Mouse (Mus musculus) forebrain, embryonic 12.5 days (tissue): ENCODE results near the gene Mt4. TPM values are rescaled to one million over a fixed set of nuclear protein-coding genes. Genes with fewer than 3 reads are reported as not detected.
"Not testable (repeated sequence)": the region's sequence is repeated elsewhere in the genome, so short reads cannot be mapped to it uniquely, and the experiment has no call there.

Experiments
- ATAC-seq: fragments of 200-750 bp; cut with Nextera tagmentation; 2 replicates; pipeline ENCODE4 v1.8.0; 2017; ENCODE audit warnings: moderate TSS enrichment; ENCODE audit not compliant: low FRiP score
- H3K27ac ChIP-seq: fragments of 300-500 bp; sonication (generic); 2 replicates; pipeline ENCODE4 v1.5.1; 2016; ENCODE audit warnings: mild to moderate bottlenecking
- H3K27me3 ChIP-seq: fragments of 300-500 bp; sonication (generic); 2 replicates; pipeline ENCODE4 v1.6.1; 2016; ENCODE audit warnings: mild to moderate bottlenecking
- H3K36me3 ChIP-seq: fragments of 300-500 bp; sonication (generic); replicated peaks from 2 replicates; pipeline ENCODE4 v1.6.1; 2016; ENCODE audit warnings: mild to moderate bottlenecking
- H3K4me1 ChIP-seq: fragments of 300-500 bp; sonication (generic); 2 replicates; pipeline ENCODE4 v1.6.1; 2016
- H3K4me2 ChIP-seq: fragments of 300-500 bp; sonication (generic); 2 replicates; pipeline ENCODE4 v1.6.1; 2016; ENCODE audit warnings: mild to moderate bottlenecking, moderate library complexity
- H3K4me3 ChIP-seq: fragments of 300-500 bp; sonication (generic); replicated peaks from 2 replicates; pipeline ENCODE4 v1.5.1; 2016; ENCODE audit warnings: mild to moderate bottlenecking
- H3K9ac ChIP-seq: fragments of 300-500 bp; sonication (generic); 2 replicates; pipeline ENCODE4 v1.6.1; 2016; ENCODE audit warnings: mild to moderate bottlenecking
- H3K9me3 ChIP-seq: fragments of 300-500 bp; sonication (generic); 2 replicates; pipeline ENCODE4 v1.6.1; 2016
- WGBS: fragments of 180-500 bp; shearing (Covaris S2); methylation state at CpG from one replicate; pipeline ENCODE4 v1.1.7; 2016; 5-methylcytosine and 5-hydroxymethylcytosine counted together
- polyA plus RNA-seq: library from polyadenylated mRNA; unstranded; fragments of >200 nt; fragmentation: Nextera tagmentation; extraction: Ambion mirVana; gene quantifications from 2 replicates; pipeline ENCODE4 v1.2.1, GENCODE M21; 2016

Gene Mt4
- polyA plus RNA-seq, 1 experiment from 2014 or later = not detected

DNA sequence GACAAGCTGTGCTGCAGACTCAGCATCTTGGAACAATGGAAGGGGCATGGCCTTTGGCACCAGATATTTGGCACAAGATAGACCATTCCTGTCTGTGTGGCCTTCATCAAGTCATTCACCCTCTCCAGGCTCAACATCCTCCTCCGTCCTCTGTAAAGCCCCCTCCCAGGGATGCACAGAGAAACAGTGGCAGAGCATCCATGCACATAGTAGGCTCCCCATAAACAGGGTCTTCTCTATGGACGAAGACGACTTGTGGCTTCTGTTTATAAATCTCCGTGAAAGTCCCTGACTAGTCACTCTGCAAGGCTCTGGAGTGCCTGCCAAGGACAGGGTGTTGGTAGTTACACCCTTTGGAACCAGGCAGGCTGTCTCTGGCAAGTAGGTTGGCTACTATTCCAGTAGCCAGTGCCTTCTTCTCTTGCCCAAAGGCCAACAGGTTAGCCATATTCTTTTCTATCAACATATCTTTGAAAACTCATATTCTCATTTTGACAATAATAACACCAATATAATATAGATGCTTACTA lies 3.3 kb downstream of the Mt4 start:
- no peaks in the 10 kb centered on the region for H3K9me3 ChIP-seq
- no peak overlapping the region for H3K9ac ChIP-seq
- H3K36me3 ChIP-seq = no peaks in the 10 kb centered on the region; the same call in 1 of the 2 replicates
- H3K4me3 ChIP-seq = no peak overlapping the region
- WGBS = 83% methylated on average over 4 of the region's 4 CpGs
- no peak for ATAC-seq
- no peak overlapping the region for H3K27ac ChIP-seq
- no peak overlapping the region for H3K4me2 ChIP-seq
- no peaks in the 10 kb centered on the region for H3K4me1 ChIP-seq
- no peaks in the 10 kb centered on the region for H3K27me3 ChIP-seq

DNA sequence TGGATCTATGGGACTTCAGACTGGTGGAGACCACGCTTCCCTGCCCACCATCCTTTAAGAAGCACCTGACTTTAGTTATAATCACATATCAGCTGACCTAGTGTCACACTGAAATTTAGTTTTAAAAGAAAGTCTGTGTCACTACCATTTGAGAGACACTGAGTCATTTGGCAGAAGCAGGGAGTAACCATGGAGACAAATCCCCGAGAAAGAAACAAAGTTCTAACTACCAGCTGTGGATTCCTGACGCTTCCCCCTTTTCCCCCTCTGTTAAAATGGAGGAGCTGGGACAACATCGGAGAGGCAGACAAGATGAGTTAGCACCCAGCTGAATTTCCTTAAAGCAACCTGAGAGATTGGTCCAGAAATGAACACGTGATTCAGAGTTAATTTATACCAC lies 11.2 kb downstream of the Mt4 start:
- Histone ChIP-seq H3K27ac (no peak overlapping the region), H3K4me3 (no peak overlapping the region), H3K36me3 (no peaks in the 10 kb centered on the region), H3K9me3 (no peaks in the 10 kb centered on the region), H3K9ac (no peak overlapping the region), H3K4me2 (no peak overlapping the region), H3K4me1 (peaks cover 20% of the 10 kb centered on the region), H3K27me3 (peaks cover 19% of the 10 kb centered on the region; the same call in 1 of the 2 replicates)
- 48% methylated on average over 5 of the region's 5 CpGs for WGBS
- no peak for ATAC-seq

DNA sequence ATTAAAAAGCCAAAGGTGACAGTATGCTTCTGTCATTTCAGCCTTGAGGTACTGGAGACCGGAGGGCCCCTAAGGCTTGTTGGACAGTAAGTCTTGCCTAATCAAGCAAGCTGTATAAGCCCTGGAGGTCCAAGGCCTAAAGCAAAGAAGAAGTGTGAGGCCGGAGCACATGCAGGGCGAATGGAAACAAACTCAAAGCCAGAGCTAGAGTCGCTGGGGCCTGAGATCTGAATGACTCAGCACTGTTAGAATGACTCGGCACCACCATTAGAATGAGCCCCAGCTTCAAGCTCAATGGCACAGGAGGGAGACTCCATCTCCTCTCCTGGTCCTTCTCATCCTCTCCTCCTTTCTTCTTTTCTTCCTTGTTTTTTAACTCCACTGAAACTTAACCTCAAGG lies 13.9 kb downstream of the Mt4 start:
- Histone ChIP-seq H3K36me3 (no peaks in the 10 kb centered on the region), H3K4me2 (no peak overlapping the region), H3K9me3 (no peaks in the 10 kb centered on the region), H3K27me3 (peaks cover 16% of the 10 kb centered on the region; the same call in 1 of the 2 replicates), H3K4me1 (peaks cover 39% of the 10 kb centered on the region), H3K27ac (no peak overlapping the region), H3K4me3 (no peak overlapping the region), H3K9ac (no peak overlapping the region)
- no peak for ATAC-seq
- WGBS = 78% methylated on average over 5 of the region's 5 CpGs

GRCm38 (mm10) chr8:94152513-94153300 lies 15.7 kb downstream of the Mt4 start, which contains the start of gene Mt3:
Mt3 (plus strand) TSS chr8:94152607.
- H3K27me3 ChIP-seq = peaks cover 16% of the 10 kb centered on the region; the same call in 1 of the 2 replicates
- H3K4me3 ChIP-seq = peak within 1 kb of the TSS; percentile 44
- H3K4me2 ChIP-seq = peak within 1 kb of the TSS; percentile 75
- H3K9me3 ChIP-seq = no peaks in the 10 kb centered on the region
- H3K4me1 ChIP-seq = peaks cover 39% of the 10 kb centered on the region
- WGBS = 2% methylated on average over 29 of the region's 29 CpGs
- ATAC-seq = peak; percentile 85
- no peaks in the 10 kb centered on the region for H3K36me3 ChIP-seq
- H3K9ac ChIP-seq = peak within 1 kb of the TSS; percentile 66
- H3K27ac ChIP-seq = peak within 1 kb of the TSS; percentile 76

- no peaks in the 10 kb centered on the region for H3K36me3 ChIP-seq
- no peak for ATAC-seq
- no peaks in the 10 kb centered on the region for H3K9me3 ChIP-seq
- peak overlapping the region; percentile 76 for H3K27ac ChIP-seq
- H3K27me3 ChIP-seq = peaks cover 16% of the 10 kb centered on the region; the same call in 1 of the 2 replicates
- peak overlapping the region; percentile 44 for H3K4me3 ChIP-seq
- H3K4me1 ChIP-seq = peaks cover 34% of the 10 kb centered on the region
- peak overlapping the region; percentile 75 for H3K4me2 ChIP-seq
- WGBS = 27% methylated on average over 7 of the region's 7 CpGs
- peak overlapping the region; percentile 66 for H3K9ac ChIP-seq
Measured at GRCm38 (mm10) chr8:94153451-94153850, 16.5 kb downstream of the Mt4 start.

GRCm38 (mm10) chr8:94154537-94154936 lies 17.5 kb downstream of the Mt4 start:
- no peak overlapping the region; the same call in 1 of the 2 replicates for H3K9ac ChIP-seq
- ATAC-seq = no peak
- no peak overlapping the region for H3K4me3 ChIP-seq
- H3K27me3 ChIP-seq = peaks cover 16% of the 10 kb centered on the region; the same call in 1 of the 2 replicates
- no peaks in the 10 kb centered on the region for H3K36me3 ChIP-seq
- peak overlapping the region; percentile 75; the same call in 1 of the 2 replicates for H3K4me2 ChIP-seq
- H3K27ac ChIP-seq = peak overlapping the region; percentile 76
- 25% methylated on average over 6 of the region's 6 CpGs for WGBS
- H3K9me3 ChIP-seq = no peaks in the 10 kb centered on the region
- peaks cover 34% of the 10 kb centered on the region for H3K4me1 ChIP-seq

DNA sequence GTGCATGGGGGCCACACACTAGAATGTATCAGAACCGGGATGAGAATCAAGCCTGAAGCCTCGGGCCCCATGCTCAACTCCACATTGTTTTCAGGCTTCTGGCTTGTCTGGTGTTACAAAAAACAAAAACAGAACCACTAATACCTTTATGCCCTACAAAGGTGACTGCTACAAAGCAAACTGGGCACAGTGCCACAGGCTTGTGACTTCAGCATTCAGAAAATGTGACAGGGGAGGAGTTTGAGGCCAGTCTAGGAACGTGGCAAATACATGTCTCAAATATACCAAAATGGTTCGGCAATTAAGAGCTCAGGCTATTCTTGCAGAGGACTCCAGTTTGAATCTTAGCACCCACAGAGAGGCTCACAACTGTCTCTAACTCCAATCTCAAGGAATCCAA lies 19.1 kb downstream of the Mt4 start:
- H3K9me3 ChIP-seq = no peaks in the 10 kb centered on the region
- WGBS = 70% methylated on average over 4 of the region's 4 CpGs
- no peak overlapping the region for H3K9ac ChIP-seq
- no peak overlapping the region for H3K4me2 ChIP-seq
- no peak for ATAC-seq
- H3K4me3 ChIP-seq = no peak overlapping the region
- peaks cover 10% of the 10 kb centered on the region; the same call in 1 of the 2 replicates for H3K27me3 ChIP-seq
- no peak overlapping the region for H3K27ac ChIP-seq
- peaks cover 34% of the 10 kb centered on the region for H3K4me1 ChIP-seq
- no peaks in the 10 kb centered on the region for H3K36me3 ChIP-seq

- H3K4me2 ChIP-seq, H3K27ac ChIP-seq, H3K9me3 ChIP-seq, H3K4me3 ChIP-seq, H3K36me3 ChIP-seq, H3K9ac ChIP-seq, H3K4me1 ChIP-seq, ATAC-seq: not testable (repeated sequence)
- 76% methylated on average over 8 of the region's 8 CpGs for WGBS
- peaks cover 28% of the 10 kb centered on the region for H3K27me3 ChIP-seq
Measured at GRCm38 (mm10) chr8:94165772-94166171, 28.8 kb downstream of the Mt4 start.

DNA sequence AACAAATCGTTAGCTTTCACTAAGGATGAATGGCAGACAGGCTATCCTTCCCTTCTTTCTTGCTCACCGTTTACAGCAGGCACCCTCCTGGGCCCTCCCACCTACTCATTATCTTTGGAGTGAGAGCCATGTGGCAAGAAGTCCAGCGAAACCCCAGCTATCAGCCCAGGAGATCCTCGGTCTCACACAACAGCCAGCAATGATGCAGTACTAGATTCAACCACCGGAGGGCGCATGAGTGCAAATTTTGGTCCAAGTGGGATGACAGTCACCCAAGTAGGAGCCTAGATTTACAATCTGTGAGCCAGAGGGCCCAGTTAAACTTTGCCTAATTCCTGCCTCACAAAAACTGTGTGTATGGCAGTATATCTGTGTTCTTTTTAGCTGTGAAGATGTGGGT lies 30.2 kb downstream of the Mt4 start:
- ATAC-seq = peak; percentile 41; the same call in 1 of the 2 replicates
- Histone ChIP-seq H3K27ac (no peak overlapping the region), H3K9me3 (no peaks in the 10 kb centered on the region), H3K4me2 (0 out of 2 replicates have a peak overlapping the region, but pooled peaks have one; percentile 21), H3K27me3 (peaks cover 42% of the 10 kb centered on the region), H3K36me3 (no peaks in the 10 kb centered on the region), H3K9ac (no peak overlapping the region), H3K4me3 (no peak overlapping the region), H3K4me1 (peaks cover 8% of the 10 kb centered on the region)
- WGBS = 1% methylated on average over 6 of the region's 6 CpGs

DNA sequence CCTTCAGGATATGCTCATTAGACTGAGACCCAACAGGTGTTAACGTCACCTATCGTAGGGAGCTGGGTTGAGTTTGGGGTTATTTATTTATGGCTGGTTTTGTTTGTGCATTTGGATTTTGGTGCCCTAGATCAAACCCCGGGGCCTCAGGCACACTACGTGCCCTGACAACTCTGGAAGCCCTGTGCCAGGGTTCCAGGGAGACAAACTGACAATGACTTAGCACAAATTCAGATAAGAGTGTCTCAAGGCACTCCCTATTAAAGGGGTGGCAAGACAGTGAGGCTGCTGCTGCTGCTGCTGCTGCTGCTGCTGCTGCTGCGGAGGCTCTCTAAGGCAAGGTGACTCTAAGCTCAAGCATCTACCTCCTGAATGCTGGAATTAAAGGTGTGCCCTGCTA lies 32.5 kb downstream of the Mt4 start:
- WGBS = 87% methylated on average over 5 of the region's 5 CpGs
- H3K4me2 ChIP-seq = no peak overlapping the region
- peaks cover 25% of the 10 kb centered on the region for H3K4me1 ChIP-seq
- H3K36me3 ChIP-seq = no peaks in the 10 kb centered on the region
- H3K27ac ChIP-seq = no peak overlapping the region
- no peak overlapping the region for H3K9ac ChIP-seq
- H3K9me3 ChIP-seq = no peaks in the 10 kb centered on the region
- peaks cover 65% of the 10 kb centered on the region for H3K27me3 ChIP-seq
- no peak for ATAC-seq
- H3K4me3 ChIP-seq = no peak overlapping the region

DNA sequence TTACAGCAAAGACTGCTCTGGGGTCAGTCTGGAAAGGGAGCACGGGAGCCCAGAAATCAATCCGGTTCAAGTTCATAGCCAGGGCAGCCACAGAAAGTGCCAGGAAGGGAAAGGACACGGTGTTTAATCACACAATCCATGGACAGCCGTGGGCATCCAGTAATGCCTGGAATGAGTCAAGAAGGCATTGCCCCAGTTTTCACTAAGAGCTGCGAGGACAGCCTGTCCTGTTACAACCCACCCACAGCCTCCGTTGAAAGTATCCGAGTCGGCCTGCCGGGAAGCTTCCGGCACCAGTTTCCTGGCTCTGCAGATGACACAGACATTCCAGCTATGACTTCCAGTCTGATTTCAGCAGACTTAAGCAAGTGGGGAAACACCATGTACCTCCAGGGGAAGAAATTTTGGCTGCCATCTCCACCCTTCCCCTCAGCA lies 34.3 kb downstream of the Mt4 start:
- Histone ChIP-seq H3K4me3 (no peak overlapping the region), H3K9me3 (no peaks in the 10 kb centered on the region), H3K4me1 (peaks cover 25% of the 10 kb centered on the region), H3K27me3 (peaks cover 83% of the 10 kb centered on the region), H3K36me3 (no peaks in the 10 kb centered on the region), H3K4me2 (peak overlapping the region; percentile 92; the same call in 1 of the 2 replicates), H3K27ac (no peak overlapping the region), H3K9ac (no peak overlapping the region)
- ATAC-seq = no peak
- WGBS = 44% methylated on average over 10 of the region's 10 CpGs

- H3K4me1 ChIP-seq = peaks cover 23% of the 10 kb centered on the region
- ATAC-seq = peak; percentile 44
- no peak within 1 kb of the TSS for H3K27ac ChIP-seq
- under 1% methylated on average over 56 of the region's 56 CpGs for WGBS
- peaks cover 92% of the 10 kb centered on the region for H3K27me3 ChIP-seq
- H3K4me2 ChIP-seq = peak within 1 kb of the TSS; percentile 92
- peak within 1 kb of the TSS; percentile 63 for H3K9ac ChIP-seq
- H3K4me3 ChIP-seq = peak within 1 kb of the TSS; percentile 49
- H3K36me3 ChIP-seq = no peaks in the 10 kb centered on the region
- no peaks in the 10 kb centered on the region for H3K9me3 ChIP-seq
Measured at GRCm38 (mm10) chr8:94172075-94172808, 35.2 kb downstream of the Mt4 start, which contains the start of gene Mt2. Mt2 (plus strand) TSS chr8:94172664.
